Mouse (Mus musculus) liver, adult 2 months (tissue): ENCODE measurements around the gene Plppr2.

Experiments used
- CTCF ChIP-seq: fragments of 200-500 bp; IDR thresholded peaks from 2 replicates; pipeline ENCODE4 v1.5.1; 2011; ENCODE audit warnings: low read depth, low read length, control low read depth
- POLR2A ChIP-seq: fragments of 200-500 bp; IDR thresholded peaks from 2 replicates; pipeline ENCODE4 v1.6.1; 2011; ENCODE audit warnings: low read length, control low read depth; ENCODE audit not compliant: insufficient read depth; ENCODE audit errors: extremely low read depth

DNA sequence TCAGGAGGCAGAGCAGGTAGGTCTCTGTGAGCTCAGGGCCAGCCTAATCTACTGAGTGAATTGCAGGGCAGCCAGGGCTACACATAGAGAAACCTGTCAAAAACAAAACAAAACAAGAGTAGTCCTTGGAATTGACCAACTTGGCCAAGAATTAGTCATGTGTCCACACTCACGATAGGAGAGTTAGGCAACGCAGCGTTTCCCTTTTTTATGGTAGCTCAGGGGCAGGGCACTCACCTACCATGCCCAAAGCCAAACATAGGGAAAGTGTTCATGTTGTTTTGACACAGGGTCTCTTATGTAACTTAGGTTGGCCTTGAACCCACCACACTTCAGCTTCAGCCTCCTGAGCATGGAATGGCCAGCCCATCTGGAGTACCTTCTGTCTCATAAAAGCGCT, 32.5 kb downstream of the Plppr2 start:
- TF ChIP-seq POLR2A, result no peak
- TF ChIP-seq CTCF, result no peak
